Mouse (Mus musculus) myocyte (in vitro differentiated cells): ENCODE data around the gene Gemin2.

Experiments
- E2F4 ChIP-seq: IDR thresholded peaks from one replicate; pipeline ENCODE4 v1.6.1; 2011; ENCODE audit warnings: mild to moderate bottlenecking, control low read depth, moderate library complexity; ENCODE audit not compliant: insufficient read depth
- POLR2A ChIP-seq: IDR thresholded peaks from one replicate; pipeline ENCODE4 v1.6.1; 2011; ENCODE audit warnings: low read depth, mild to moderate bottlenecking, control low read depth, moderate library complexity; ENCODE audit not compliant: insufficient read length
- TCF12 ChIP-seq: IDR thresholded peaks from one replicate; pipeline ENCODE4 v1.6.1; 2011; ENCODE audit warnings: mild to moderate bottlenecking, control low read depth; ENCODE audit not compliant: poor library complexity, insufficient read depth, severe bottlenecking

GRCm38 (mm10) chr12:59064837-59065236, 51.6 kb downstream of the Gemin2 start:
- TF ChIP-seq POLR2A (no peak), TCF12 (no peak), E2F4 (no peak)
